Mouse (Mus musculus) kidney, adult 2 months (tissue): ENCODE measurements around the gene Nlgn2. TPM values are rescaled to one million over a fixed set of nuclear protein-coding genes. Genes with fewer than 3 reads are reported as not detected.

ENCODE experiments used
- DNase-seq: peaks from one replicate; pipeline ENCODE4 v3.0.0; 2021
- H3K27ac ChIP-seq: fragments of 200-500 bp; 2 replicates; pipeline ENCODE4 v1.5.1; 2012; ENCODE audit warnings: low read depth, low read length, control low read depth, inconsistent platforms; ENCODE audit not compliant: insufficient read depth
- H3K27me3 ChIP-seq: fragments of 200-500 bp; replicated peaks from 2 replicates; pipeline ENCODE4 v1.6.1; 2012; ENCODE audit warnings: mild to moderate bottlenecking, moderate library complexity, low read length, inconsistent platforms; ENCODE audit not compliant: control insufficient read depth, insufficient read depth
- H3K36me3 ChIP-seq: fragments of 200-500 bp; 2 replicates; pipeline ENCODE4 v1.6.1; 2012; ENCODE audit warnings: mild to moderate bottlenecking, moderate library complexity, low read length, inconsistent platforms; ENCODE audit not compliant: control insufficient read depth, insufficient read depth
- H3K4me1 ChIP-seq: fragments of 200-500 bp; 2 replicates; pipeline ENCODE4 v1.6.1; 2011; ENCODE audit warnings: low read length; ENCODE audit not compliant: control insufficient read depth, insufficient read depth
- H3K4me3 ChIP-seq: fragments of 200-500 bp; 2 replicates; pipeline ENCODE4 v1.5.1; 2011; ENCODE audit warnings: mild to moderate bottlenecking, low read depth, low read length, control low read depth; ENCODE audit not compliant: insufficient read depth
- CTCF ChIP-seq: fragments of 200-500 bp; conservative IDR thresholded peaks from 2 replicates; pipeline ENCODE4 v1.5.1; 2011; ENCODE audit warnings: low read depth, mild to moderate bottlenecking, control low read depth, low read length, moderate library complexity, mixed read lengths; ENCODE audit not compliant: insufficient read depth, insufficient read length
- POLR2A ChIP-seq: fragments of 200-500 bp; IDR thresholded peaks from one replicate; pipeline ENCODE4 v1.6.1; 2011; ENCODE audit warnings: low read depth, low read length, control low read depth
- WGBS: fragments of 180-500 bp; shearing (Covaris S2); methylation state at CpG from one replicate; pipeline ENCODE4 v1.1.7; 2018; 5-methylcytosine and 5-hydroxymethylcytosine counted together
- polyA plus RNA-seq: library from polyadenylated mRNA; depleted of rRNA; stranded (reverse); fragments of >200 nt; gene quantifications from 2 replicates; pipeline ENCODE4 v1.2.3, GENCODE M21; 2012

Nlgn2 gene
- polyA plus RNA-seq, 1 experiment = 6.4 TPM

- Histone ChIP-seq H3K4me3 (no peak overlapping the region), H3K36me3 (no peaks in the 10 kb centered on the region), H3K27me3 (no peaks in the 10 kb centered on the region; the same call in 1 of the 2 replicates), H3K4me1 (peaks cover 16% of the 10 kb centered on the region; the same call in 1 of the 2 replicates), H3K27ac (no peak overlapping the region)
- TF ChIP-seq POLR2A (no peak), CTCF (0 out of 2 replicates have a peak, but pooled peaks have one; percentile 6)
- 90% methylated on average over 4 of the region's 4 CpGs for WGBS
- no peak for DNase-seq
These were observed 31.2 kb downstream of the Nlgn2 start for GRCm38 (mm10) chr11:69806378-69806777.

- Histone ChIP-seq H3K36me3 (no peaks in the 10 kb centered on the region), H3K4me3 (peak within 1 kb of the TSS; percentile 45), H3K27ac (0 out of 2 replicates have a peak within 1 kb of the TSS, but pooled peaks have one; percentile 18), H3K4me1 (peaks cover 20% of the 10 kb centered on the region), H3K27me3 (no peaks in the 10 kb centered on the region; the same call in 1 of the 2 replicates)
- WGBS = 12% methylated on average over 29 of the region's 29 CpGs
- TF ChIP-seq CTCF = no peak
- no peak for TF ChIP-seq POLR2A
- DNase-seq = peak; percentile 93
These were observed 32.3 kb downstream of the Nlgn2 start, which contains the start of gene Tmem102 for GRCm38 (mm10) chr11:69804972-69805909. Tmem102 (minus strand) TSS chr11:69805624.

DNA sequence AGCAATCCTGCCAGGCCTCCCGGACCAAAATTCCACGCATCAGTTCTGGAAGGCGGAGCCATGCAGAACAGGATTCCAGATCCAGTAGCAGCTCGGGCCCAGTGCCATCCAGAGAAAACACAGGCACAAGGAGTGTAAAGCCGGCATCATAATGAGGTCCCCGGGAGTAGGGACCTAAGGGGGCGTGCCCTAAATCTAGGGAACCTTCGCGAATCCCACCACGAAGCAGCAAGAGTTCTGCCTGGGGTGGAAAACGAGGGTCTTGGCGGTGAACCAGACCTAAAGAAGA is 33.0 kb downstream of the Nlgn2 start:
- WGBS = 11% methylated on average over 12 of the region's 12 CpGs
- Histone ChIP-seq H3K27ac (0 out of 2 replicates have a peak overlapping the region, but pooled peaks have one; percentile 17), H3K27me3 (no peaks in the 10 kb centered on the region; the same call in 1 of the 2 replicates), H3K4me1 (peaks cover 20% of the 10 kb centered on the region), H3K4me3 (peak overlapping the region; percentile 45), H3K36me3 (no peaks in the 10 kb centered on the region)
- DNase-seq = peak; percentile 67
- TF ChIP-seq CTCF (no peak), POLR2A (no peak)

DNA sequence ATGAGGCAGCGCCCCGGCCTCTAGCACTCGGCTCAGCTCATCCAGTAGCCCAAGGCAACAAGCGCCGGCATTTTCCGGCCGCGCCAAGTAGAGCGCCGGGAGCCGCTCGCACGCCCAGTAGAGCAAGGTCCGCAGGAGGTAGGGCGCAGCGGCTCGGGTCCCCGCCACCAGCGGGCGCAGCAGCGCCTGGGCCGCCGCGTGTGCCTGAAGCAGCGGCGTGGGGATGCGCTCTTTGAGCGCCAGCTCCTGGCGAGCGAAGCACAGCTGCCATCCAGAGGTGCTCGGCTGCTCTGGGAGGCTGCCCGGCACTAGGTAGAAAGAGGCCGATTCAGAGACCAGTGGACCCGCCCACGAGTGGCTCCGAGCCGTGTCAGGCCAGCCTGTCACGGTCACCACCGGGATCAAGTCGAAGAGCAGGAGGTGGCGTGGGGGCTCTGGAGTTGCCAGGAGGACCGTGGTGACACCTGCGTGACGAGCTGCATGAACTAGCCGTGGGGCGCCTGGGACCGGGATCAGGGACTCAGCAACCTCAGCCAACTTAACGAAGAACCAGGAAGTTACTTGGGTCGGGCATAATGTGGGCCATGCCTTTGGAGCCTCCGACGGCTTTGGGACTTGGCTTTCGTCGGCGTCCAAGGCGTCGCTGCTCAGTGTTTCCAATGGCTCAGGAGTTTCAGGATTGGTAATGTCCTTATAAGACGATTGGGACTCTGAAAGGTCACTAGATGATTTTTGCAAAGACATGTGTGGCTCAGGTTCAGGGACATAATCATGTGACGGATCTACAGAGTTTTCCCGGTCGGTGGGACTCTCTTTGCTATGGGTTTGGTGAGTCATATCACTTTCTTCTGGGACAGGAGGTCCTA is 33.6 kb downstream of the Nlgn2 start:
- peak; percentile 90 for DNase-seq
- H3K27me3 ChIP-seq = no peaks in the 10 kb centered on the region; the same call in 1 of the 2 replicates
- no peaks in the 10 kb centered on the region for H3K36me3 ChIP-seq
- H3K4me1 ChIP-seq = peaks cover 20% of the 10 kb centered on the region
- H3K4me3 ChIP-seq = peak overlapping the region; percentile 45
- WGBS = 2% methylated on average over 60 of the region's 60 CpGs
- peak; percentile 57 for TF ChIP-seq CTCF
- no peak for TF ChIP-seq POLR2A
- peak overlapping the region; percentile 18; the same call in 1 of the 2 replicates for H3K27ac ChIP-seq

DNA sequence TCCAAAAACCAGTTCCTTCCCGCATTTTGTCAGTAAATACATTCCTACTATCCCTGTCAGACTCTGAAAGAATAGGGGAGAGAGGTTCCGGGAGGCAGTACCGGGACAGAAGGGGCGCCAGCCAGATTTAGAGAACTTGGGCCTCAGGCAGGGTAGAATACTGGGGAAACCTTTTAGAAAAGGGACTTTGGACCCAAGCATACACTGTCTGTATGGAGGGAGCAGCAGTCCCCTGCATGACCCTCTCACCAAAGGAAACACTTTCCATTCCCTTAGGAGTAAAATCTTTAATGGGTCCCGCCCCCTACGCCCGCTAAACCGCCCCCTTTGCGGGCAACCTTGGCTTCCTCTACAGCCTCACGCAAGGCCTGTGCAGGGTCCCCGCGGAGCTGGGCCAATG is 34.3 kb downstream of the Nlgn2 start:
- TF ChIP-seq POLR2A = no peak
- no peak for TF ChIP-seq CTCF
- Histone ChIP-seq H3K36me3 (no peaks in the 10 kb centered on the region), H3K4me1 (peaks cover 20% of the 10 kb centered on the region), H3K27me3 (no peaks in the 10 kb centered on the region; the same call in 1 of the 2 replicates), H3K27ac (no peak overlapping the region), H3K4me3 (peak overlapping the region; percentile 45)
- 5% methylated on average over 12 of the region's 12 CpGs for WGBS
- no peak for DNase-seq

GRCm38 (mm10) chr11:69802648-69803105 is 34.9 kb downstream of the Nlgn2 start:
- peaks cover 20% of the 10 kb centered on the region for H3K4me1 ChIP-seq
- H3K36me3 ChIP-seq = no peaks in the 10 kb centered on the region
- TF ChIP-seq CTCF = no peak
- no peak for TF ChIP-seq POLR2A
- H3K4me3 ChIP-seq = peak overlapping the region; percentile 45
- 2% methylated on average over 33 of the region's 33 CpGs for WGBS
- DNase-seq = peak; percentile 87
- no peaks in the 10 kb centered on the region; the same call in 1 of the 2 replicates for H3K27me3 ChIP-seq
- no peak overlapping the region for H3K27ac ChIP-seq
